Mouse (Mus musculus) G1E-ER4 (cell line): ENCODE data around the gene Olfr592. TPM values are rescaled to one million over a fixed set of nuclear protein-coding genes. Genes with fewer than 3 reads are reported as not detected.
"Not testable (repeated sequence)": the region's sequence is repeated elsewhere in the genome, so short reads cannot be mapped to it uniquely, and the experiment has no call there.

Experiments used
- GATA1 ChIP-seq: IDR thresholded peaks from one replicate; pipeline ENCODE4 v1.8.0; 2012; ENCODE audit warnings: low read length, inconsistent platforms
- polyA plus RNA-seq: library from polyadenylated mRNA; stranded (reverse); fragments of >175 nt; gene quantifications from 2 replicates; pipeline ENCODE4 v1.2.3, GENCODE M21; 2012

Olfr592 gene
- not detected in 2 replicates for polyA plus RNA-seq

DNA sequence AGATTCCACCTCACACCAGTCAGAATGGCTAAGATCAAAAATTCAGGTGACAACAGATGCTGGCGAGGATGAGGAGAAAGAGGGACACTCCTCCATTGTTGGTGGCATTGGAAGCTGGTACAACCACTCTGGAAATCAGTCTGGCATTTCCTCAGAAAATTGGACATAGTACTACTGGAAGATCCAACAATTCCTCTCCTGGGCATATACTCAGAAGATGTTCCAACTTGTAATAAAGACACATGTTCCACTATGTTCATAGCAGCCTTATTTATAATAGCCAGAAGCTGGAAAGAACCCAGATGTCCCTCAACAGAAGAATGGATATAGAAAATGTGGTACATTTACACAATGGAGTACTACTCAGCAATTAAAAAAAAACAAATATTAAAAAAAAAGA, at the start of gene Olfr592:
Olfr592 (plus strand) TSS at position 301 of the 400 bp plus-strand sequence.
- TF ChIP-seq GATA1: not testable (repeated sequence)

DNA sequence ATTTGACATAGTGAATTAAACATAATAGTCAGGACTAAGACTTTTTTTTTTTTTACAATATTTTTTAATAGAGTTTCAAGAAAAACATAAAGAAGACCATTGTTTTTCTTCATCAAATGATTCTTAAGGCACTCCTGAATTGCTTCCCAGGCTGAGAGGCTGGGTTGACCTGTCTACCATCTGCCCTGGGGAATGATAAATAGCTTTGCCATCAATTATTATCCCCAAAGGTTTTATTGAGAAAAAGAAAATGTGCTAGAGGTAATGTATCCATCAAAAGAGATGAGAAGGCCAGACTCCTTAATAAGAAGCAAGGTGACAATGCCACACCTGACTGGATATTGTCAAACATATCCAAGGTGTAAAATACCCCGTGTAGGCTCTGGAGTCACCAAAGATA, 44.0 kb upstream of the Olfr592 start, which contains the start of gene Olfr588-ps1:
Olfr588-ps1 (plus strand) TSS at position 301 of the 400 bp plus-strand sequence.
- no peak for TF ChIP-seq GATA1

- TF ChIP-seq GATA1: no peak
Measured at GRCm38 (mm10) chr7:103156256-103156655, 28.3 kb upstream of the Olfr592 start, which contains the start of gene Olfr589. Olfr589 (minus strand) TSS chr7:103156356.

- no peak for TF ChIP-seq GATA1
Measured at GRCm38 (mm10) chr7:103169697-103170096, 14.9 kb upstream of the Olfr592 start.

DNA sequence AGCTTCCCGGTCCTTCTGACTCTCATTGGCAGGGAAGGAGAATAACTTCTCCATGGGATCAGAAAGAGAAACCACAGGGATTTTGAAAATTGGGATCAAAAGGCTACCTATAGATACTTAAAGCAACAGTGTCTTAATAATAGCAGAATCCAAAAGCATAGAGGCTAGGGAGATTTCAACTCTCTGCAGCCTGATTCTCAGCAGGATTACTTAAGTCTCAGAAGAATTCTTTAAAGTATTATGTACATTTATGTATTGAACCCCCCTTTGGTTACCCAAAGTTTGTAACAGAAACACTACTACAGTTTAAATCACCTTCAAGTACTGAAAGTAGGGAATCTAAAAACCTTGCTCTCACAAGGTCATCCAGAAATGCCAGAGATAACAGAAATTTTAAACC, 6.4 kb upstream of the Olfr592 start, which contains the start of gene Olfr591:
Olfr591 (minus strand) TSS at position 101 of the 400 bp plus-strand sequence.
- no peak for TF ChIP-seq GATA1

GRCm38 (mm10) chr7:103211562-103211961, 27.0 kb downstream of the Olfr592 start, which contains the start of gene Olfr593:
Olfr593 (plus strand) TSS chr7:103211862.
- TF ChIP-seq GATA1: no peak

DNA sequence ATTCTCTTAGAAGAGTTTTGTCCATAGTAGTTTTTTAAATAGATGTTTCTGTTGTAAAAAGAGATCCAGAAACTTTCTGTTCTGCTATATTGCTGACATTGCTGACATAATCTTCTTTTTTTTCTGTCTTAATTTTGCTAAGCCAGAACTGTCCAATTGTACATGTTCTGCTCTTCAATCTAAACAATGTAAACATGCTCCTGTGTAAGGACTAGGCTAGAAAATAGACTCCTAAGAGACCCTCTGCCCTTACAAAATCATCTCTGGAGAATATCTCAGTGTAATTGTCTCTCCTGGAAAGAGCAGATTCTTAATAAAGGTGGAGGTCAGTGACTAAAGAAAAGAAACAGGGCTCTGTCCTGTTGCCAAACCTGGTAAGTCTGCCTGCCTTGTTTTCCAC, 32.1 kb downstream of the Olfr592 start, which contains the start of gene Olfr594:
Olfr594 (plus strand) TSS at position 301 of the 400 bp plus-strand sequence.
- TF ChIP-seq GATA1: no peak

Other genes starting within 250 kb of the Olfr592 start
- gene Olfr573-ps1, start 242.2 kb upstream of the Olfr592 start, polyA plus RNA-seq: not detected in 2 replicates
- gene Olfr574, start 236.3 kb upstream of the Olfr592 start, polyA plus RNA-seq: not detected in 2 replicates
- not detected in 2 replicates for gene Olfr575, start 226.0 kb upstream of the Olfr592 start, polyA plus RNA-seq
- gene Olfr576, start 222.1 kb upstream of the Olfr592 start, polyA plus RNA-seq: not detected in 2 replicates
- gene Olfr577, start 208.9 kb upstream of the Olfr592 start, polyA plus RNA-seq: not detected in 2 replicates
- gene Olfr578, start 195.5 kb upstream of the Olfr592 start, polyA plus RNA-seq: not detected in 2 replicates
- not detected in 2 replicates for gene Olfr582, start 146.8 kb upstream of the Olfr592 start, polyA plus RNA-seq
- gene Olfr583, start 133.5 kb upstream of the Olfr592 start, polyA plus RNA-seq: not detected in 2 replicates
- not detected in 2 replicates for gene Olfr584, start 102.9 kb upstream of the Olfr592 start, polyA plus RNA-seq
- gene Olfr585, start 87.1 kb upstream of the Olfr592 start, polyA plus RNA-seq: not detected in 2 replicates
- not detected in 2 replicates for gene Olfr586, start 59.2 kb upstream of the Olfr592 start, polyA plus RNA-seq
- not detected in 2 replicates for gene Olfr588-ps1, start 43.9 kb upstream of the Olfr592 start, polyA plus RNA-seq
- gene Olfr589, start 28.4 kb upstream of the Olfr592 start, polyA plus RNA-seq: not detected in 2 replicates
- not detected in 2 replicates for gene Olfr591, start 6.5 kb upstream of the Olfr592 start, polyA plus RNA-seq
- gene Olfr593, start 27.1 kb downstream of the Olfr592 start, polyA plus RNA-seq: not detected in 2 replicates
- not detected in 2 replicates for gene Olfr594, start 32.2 kb downstream of the Olfr592 start, polyA plus RNA-seq
- gene Usp17ld, start 67.7 kb downstream of the Olfr592 start, polyA plus RNA-seq: not detected in 2 replicates
- not detected in 2 replicates for gene Olfr596, start 120.8 kb downstream of the Olfr592 start, polyA plus RNA-seq
- gene Olfr597, start 131.5 kb downstream of the Olfr592 start, polyA plus RNA-seq: not detected in 2 replicates
- gene Olfr598, start 138.8 kb downstream of the Olfr592 start, polyA plus RNA-seq: not detected in 2 replicates
- not detected in 2 replicates for gene Olfr599, start 151.1 kb downstream of the Olfr592 start, polyA plus RNA-seq
- gene Olfr600, start 164.9 kb downstream of the Olfr592 start, polyA plus RNA-seq: not detected in 2 replicates
- not detected in 2 replicates for gene Olfr601, start 177.9 kb downstream of the Olfr592 start, polyA plus RNA-seq
- not detected in 2 replicates for gene Olfr603, start 201.4 kb downstream of the Olfr592 start, polyA plus RNA-seq
- gene Usp17lc, start 230.3 kb downstream of the Olfr592 start, polyA plus RNA-seq: not detected in 2 replicates